Mouse (Mus musculus): Measurements from ENCODE around the gene Ciao1.
"Not testable (repeated sequence)": the region's sequence is repeated elsewhere in the genome, so short reads cannot be mapped to it uniquely, and the experiment has no call there.

Gene Ciao1

GRCm38 (mm10) chr2:127247592-127248333 is at the start of gene Ciao1, which contains the start of gene Tmem127:
TSS of gene Ciao1 (minus strand) at chr2:127247816.
TSS of gene Tmem127 (plus strand) at chr2:127247908.
- DNase-seq (ENCODE audit: low spot score), result peak; percentile 98

GRCm38 (mm10) chr2:127297001-127297805 is 49.6 kb upstream of the Ciao1 start:
- DNase-seq (ENCODE audit: low spot score), result no peak

- no peak for DNase-seq (ENCODE audit: low spot score)
Observed at GRCm38 (mm10) chr2:127292250-127292649, 44.6 kb upstream of the Ciao1 start.

DNA sequence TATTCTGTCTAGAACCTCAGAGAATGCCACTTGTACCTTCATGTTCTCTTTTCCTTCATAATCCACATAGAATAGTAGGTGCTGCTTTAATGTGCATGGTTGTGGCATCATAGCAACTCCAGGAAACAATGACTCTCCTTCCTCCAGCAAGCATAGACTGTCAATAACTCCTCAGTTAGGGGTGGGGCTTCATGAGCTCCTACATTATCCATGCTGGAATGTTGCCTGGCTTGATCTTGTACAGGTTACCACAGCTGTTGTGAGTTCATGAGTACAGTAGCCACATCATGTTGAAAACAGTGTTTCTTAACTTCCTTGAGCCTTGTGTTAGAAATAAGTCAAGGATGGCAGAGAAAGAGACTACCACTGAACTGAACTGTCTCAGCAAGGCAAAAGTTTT is 30.5 kb upstream of the Ciao1 start:
- DNase-seq (ENCODE audit: low spot score), result no peak

GRCm38 (mm10) chr2:127275551-127276320 is 28.1 kb upstream of the Ciao1 start:
- no peak for DNase-seq (ENCODE audit: low spot score)

DNA sequence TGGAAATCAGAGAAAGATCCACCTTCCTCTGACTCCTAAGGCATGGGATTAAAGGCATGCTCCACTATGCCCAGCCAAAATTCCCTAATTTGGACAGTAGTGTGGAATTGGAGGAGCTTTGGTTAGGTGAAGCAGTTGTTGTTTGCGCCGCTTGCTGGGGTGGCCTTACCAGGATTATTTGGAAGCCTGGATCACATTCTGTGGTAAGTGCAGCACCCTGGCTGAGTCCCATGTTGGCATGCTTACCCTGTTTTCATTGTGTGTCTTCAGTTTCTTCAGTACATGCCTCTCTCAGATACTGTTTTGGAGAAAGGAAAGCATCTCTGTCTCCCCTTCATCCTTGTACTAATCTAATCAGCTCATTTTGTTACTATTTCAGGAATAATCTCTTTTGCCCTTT is 27.0 kb upstream of the Ciao1 start:
- no peak for DNase-seq (ENCODE audit: low spot score)

DNA sequence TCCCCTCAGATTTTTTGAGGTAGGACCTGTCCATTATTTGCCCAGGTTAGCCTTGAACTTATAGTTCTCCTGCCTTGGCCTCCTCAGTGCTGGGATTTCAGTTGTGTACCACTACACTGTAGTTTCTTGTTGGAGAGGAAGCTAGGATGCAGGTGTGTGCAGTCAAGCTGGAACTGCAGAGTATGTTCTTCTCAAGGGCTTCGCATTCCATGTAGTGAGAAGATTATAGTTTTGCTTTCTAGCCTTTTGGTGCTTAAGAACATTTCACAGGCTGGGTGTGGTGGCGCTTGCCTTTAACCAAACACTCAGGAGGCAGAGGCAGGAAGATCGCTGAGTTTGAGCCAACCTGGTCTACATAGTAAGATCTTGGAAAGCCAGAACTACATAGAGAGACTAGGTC is 25.2 kb upstream of the Ciao1 start:
- DNase-seq (ENCODE audit: low spot score), result no peak

GRCm38 (mm10) chr2:127272049-127272448 is 24.4 kb upstream of the Ciao1 start:
- DNase-seq (ENCODE audit: low spot score), result not testable (repeated sequence)

- peak; percentile 6 for DNase-seq (ENCODE audit: low spot score)
Observed at GRCm38 (mm10) chr2:127271042-127271515, 23.5 kb upstream of the Ciao1 start.

DNA sequence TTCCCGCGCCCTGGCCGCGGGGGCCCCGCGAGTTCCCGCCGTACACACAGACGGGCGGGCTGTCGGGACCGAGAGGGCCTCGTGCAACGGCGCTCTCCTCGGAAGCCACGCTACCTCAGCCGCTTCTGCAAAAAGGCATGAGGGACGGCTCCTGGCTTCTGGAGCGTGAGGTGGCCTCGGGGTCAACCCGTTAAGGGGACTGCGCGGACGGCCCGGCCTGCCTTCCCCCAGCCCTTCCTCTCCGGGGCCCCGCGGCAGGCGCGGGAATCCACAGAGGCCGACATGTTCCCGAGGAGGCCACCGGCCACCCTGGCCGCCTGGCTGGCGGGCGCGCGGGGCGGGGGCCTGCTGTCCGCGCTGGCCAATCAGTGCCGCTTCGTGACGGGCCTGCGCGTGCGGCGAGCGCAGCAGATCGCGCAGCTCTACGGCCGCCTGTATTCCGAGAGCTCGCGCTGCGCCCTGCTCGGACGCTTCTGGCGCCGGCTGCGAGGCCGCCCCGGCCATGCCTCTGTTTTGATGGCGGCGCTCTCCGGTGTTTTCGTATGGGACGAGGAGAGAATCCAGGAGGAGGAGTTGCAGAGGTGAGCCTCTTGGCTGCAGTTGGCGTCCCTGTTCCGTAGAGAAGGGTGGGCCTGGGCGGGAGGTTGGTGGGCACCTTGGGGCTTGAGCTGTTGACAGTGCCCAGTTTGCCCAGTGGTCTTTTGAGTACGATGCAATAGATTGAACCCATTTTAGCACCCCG is 22.9 kb upstream of the Ciao1 start:
- peak; percentile 77 for DNase-seq (ENCODE audit: low spot score)

DNA sequence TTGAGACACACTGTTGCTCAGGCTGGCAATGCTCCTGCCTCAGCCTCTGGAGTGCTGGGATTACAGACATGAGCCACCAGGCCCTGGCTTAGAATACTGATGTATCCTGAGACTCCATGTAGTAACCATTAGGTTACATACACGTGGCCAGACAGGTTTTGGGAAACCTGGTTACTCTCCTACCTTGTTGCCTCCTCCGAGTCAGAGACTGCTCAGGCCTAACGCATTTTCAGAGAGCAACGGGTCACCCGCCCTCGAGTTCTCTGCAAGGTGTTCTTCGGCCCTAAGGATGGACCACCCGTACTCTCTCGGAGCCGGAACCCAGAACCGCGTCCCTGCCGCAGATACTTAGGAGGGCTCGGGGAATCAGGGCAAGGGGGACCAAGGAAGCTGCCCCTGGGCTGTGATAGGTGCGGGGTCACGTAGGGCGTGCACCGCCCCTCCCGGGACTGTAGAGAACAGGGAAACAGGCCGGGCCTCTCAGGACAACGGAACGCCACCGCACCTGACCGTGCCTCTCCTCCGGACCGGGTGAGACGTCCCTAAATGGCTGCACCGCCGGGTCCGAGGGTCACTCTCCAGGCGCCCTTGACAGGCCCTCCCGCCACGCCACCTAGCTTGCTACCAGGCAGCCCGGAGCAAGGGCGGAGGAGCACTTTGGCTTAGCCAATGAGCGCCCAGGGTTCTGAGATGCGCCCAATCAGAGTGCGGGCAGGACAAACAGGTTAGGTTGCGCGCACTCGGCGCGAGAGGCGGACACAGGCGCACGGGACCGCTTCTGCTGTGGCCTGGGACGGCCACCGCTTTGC is 22.1 kb upstream of the Ciao1 start, which contains the start of gene Stard7:
Gene Stard7, plus strand, starts transcription at position 728 of the 809 bp plus-strand sequence.
- DNase-seq (ENCODE audit: low spot score), result peak; percentile 93

DNA sequence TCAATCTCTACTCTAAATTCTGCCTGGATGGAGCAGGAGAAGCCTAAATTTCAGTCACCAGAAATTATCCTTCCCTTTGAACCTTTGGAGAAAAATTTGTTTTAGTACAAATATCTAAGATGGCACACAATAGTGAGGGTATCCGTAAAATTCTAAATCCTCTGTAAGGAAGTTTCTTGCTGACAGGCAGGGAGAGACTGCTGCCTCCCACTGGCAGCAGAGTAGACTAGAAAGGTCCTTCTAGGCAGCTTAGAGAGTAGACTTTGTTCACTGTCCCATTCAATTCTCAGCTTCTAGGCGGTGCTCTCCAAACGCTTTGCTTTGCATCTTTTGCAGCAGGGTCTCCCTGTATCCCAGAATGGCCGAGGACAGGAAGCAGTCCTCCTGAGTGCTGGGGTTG is 20.2 kb upstream of the Ciao1 start:
- DNase-seq (ENCODE audit: low spot score), result no peak

DNA sequence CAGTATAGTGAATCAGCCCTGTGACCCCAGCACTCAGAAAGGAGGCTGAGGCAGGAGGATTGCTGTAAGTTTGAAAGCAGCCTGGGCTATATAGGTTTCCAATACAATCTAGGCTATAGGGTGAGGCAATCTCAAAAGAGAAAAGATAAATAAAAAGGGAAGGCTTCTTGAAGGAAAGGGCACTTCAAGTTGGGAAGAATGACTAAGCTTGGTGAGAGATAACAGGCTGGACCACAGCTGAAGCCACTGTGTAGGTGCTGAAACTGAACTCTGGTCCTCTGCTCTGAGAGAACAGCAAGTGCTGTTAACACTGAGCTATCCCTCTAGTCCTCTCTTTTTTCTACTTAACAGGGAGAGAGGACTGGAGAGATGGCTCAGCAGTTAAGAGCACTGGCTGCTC is 14.9 kb upstream of the Ciao1 start:
- no peak for DNase-seq (ENCODE audit: low spot score)

- DNase-seq (ENCODE audit: low spot score), result no peak
Observed at GRCm38 (mm10) chr2:127259340-127259739, 11.7 kb upstream of the Ciao1 start.

GRCm38 (mm10) chr2:127255294-127255693 is 7.7 kb upstream of the Ciao1 start:
- no peak for DNase-seq (ENCODE audit: low spot score)

- DNase-seq (ENCODE audit: low spot score), result no peak
Observed at GRCm38 (mm10) chr2:127254604-127255134, 7.1 kb upstream of the Ciao1 start.

DNA sequence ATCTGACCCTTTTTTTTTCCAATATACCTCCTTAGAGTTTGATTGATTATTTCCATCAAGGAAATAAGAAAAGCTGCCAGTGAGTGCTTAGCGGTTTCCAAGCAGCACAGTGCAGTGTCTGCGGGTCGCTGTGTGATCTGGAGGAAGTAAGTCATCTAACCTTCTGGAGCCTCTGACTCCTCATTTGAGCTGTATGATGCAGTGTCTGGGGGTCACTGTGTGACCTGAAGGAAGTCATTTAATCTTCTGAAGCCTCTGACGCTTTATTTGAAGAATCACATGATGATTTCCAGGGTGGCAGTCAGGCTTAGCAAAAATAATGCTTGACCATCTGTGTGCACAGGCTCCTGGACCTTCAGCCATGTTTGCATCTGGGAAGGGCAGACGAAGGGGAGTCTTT is 5.2 kb upstream of the Ciao1 start:
- DNase-seq (ENCODE audit: low spot score), result no peak

GRCm38 (mm10) chr2:127251880-127252527 is 4.4 kb upstream of the Ciao1 start:
- no peak for DNase-seq (ENCODE audit: low spot score)

DNA sequence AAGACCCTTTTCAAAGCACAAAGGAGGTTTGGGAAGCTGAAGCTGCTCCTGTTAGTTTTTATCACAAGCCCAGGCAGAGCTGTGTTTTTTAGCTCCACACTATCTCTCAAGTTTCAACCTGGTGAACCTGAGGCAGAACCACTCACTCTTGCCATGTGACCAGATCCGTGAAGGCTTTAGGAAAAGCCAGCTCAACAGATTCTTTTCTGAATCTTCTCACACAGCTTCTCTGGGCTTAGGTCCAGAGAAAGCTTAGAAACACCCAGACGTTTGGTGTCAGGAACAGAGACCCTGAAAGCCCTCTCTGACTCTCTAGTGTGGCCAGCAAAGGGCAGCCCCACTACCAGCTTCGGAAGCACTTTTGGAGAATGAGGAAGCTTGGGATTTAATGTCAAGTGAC is 3.8 kb upstream of the Ciao1 start:
- DNase-seq (ENCODE audit: low spot score), result no peak

Data from T-cell, adult 2 months (primary cell).